Mouse (Mus musculus) liver, embryonic 14.5 days (tissue): Measurements from ENCODE around the gene Zbed4.

Experiments used
- CTCF ChIP-seq: IDR thresholded peaks from 2 replicates; pipeline ENCODE4 v1.5.1; 2016; ENCODE audit warnings: antibody characterized with exemption, low read depth, control low read depth
- EP300 ChIP-seq: IDR thresholded peaks from 2 replicates; pipeline ENCODE4 v1.6.1; 2016; ENCODE audit warnings: antibody characterized with exemption, low read depth

- TF ChIP-seq CTCF (no peak), EP300 (no peak)
Observed at GRCm38 (mm10) chr15:88741366-88741765, 10.1 kb upstream of the Zbed4 start.
